Mouse (Mus musculus) gastrocnemius, postnatal 10 days (tissue): ENCODE results near the gene Gm10203. TPM values are rescaled to one million over a fixed set of nuclear protein-coding genes. Genes with fewer than 3 reads are reported as not detected.
"Not testable (repeated sequence)": the region's sequence is repeated elsewhere in the genome, so short reads cannot be mapped to it uniquely, and the experiment has no call there.

ENCODE experiments used
- DNase-seq: peaks from one replicate; pipeline ENCODE4 v3.0.0; 2021; ENCODE audit warnings: mixed read lengths
- total RNA-seq, 2 experiments: library from RNA; stranded (reverse); gene quantifications; 2 replicates each; pipeline ENCODE4 v1.2.3; 2021

Gene Gm10203
- total RNA-seq, 2 experiments from 2014 or later, result not detected

DNA sequence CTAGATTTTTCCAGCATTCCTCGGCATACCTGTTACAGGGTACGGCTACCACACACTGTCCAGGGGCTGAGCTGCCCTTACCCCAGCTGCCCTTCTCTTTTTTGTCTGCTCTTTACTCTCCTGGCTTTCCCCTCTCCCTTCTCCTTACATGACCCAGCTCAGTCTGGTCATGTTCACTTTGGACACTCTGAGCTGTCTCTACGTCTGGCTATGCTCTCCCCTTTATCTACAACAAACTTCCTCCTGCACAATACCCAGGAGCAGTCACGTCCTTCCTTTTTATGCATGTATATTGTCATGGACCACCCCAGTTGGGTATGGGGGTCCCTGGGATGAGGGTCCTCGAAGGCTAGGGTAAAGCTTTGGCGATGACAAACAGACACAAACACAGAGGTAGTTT is 5.7 kb downstream of the Gm10203 start:
- no peak for DNase-seq

DNA sequence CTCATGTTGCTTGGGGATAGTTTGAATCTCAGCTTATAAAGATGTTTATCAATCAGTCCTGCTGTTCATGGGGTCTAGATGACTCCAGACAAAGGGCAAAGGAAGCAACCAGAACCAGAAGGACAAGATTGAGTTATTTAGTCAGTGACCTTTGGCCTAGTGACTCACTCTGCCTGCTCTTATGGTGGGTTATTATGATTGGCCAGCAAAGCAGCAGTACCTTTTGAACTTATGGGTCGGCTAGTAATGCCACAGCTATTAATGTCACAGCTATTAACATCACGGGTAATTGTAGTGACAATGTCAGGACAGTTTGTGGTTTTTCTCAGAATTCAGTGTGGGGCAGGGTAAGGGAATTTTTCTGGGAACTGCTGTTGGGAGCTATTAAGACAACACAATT is 8.0 kb downstream of the Gm10203 start:
- no peak for DNase-seq

DNA sequence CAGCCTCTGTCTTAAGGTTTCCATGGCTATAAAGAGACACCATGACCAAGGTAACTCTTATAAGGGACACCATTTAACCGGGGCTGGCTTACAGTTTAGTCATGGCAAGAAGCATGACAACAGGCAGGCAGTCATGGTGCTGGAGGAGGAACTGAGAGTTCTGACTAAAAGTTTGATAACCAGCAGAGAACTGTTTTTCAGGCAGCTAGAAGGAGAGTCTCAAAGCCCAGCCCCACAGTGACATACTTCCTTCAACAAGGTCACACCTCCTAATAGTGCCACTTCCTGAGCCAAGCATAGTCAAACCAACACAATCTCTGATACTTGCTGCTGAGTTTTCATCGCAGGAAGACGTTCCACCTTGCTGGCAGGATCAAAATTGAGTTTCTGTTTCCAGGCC is 9.0 kb downstream of the Gm10203 start:
- DNase-seq, result no peak

DNA sequence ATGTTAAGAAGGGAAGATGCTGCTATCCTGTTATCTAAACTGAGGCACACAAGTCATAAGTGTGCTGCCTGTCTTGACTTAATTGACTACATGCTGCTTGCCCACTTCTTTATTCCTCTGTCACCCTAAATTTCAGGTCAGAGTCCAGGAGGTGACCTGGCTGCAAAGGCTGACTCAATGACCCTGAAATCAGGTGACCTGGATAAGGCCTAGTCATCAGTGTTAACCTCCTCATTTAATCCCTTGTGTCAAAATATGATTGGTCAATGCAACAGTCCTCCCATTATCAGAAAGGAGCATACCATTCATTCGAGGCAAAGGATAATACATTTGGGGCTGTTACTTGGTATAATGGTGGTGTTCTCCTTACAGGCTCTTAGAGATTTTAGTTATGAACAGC is 9.5 kb downstream of the Gm10203 start, which contains the start of gene Etfbkmt:
Gene Etfbkmt, plus strand, starts transcription at position 379 of the 400 bp plus-strand sequence.
- DNase-seq, result no peak

DNA sequence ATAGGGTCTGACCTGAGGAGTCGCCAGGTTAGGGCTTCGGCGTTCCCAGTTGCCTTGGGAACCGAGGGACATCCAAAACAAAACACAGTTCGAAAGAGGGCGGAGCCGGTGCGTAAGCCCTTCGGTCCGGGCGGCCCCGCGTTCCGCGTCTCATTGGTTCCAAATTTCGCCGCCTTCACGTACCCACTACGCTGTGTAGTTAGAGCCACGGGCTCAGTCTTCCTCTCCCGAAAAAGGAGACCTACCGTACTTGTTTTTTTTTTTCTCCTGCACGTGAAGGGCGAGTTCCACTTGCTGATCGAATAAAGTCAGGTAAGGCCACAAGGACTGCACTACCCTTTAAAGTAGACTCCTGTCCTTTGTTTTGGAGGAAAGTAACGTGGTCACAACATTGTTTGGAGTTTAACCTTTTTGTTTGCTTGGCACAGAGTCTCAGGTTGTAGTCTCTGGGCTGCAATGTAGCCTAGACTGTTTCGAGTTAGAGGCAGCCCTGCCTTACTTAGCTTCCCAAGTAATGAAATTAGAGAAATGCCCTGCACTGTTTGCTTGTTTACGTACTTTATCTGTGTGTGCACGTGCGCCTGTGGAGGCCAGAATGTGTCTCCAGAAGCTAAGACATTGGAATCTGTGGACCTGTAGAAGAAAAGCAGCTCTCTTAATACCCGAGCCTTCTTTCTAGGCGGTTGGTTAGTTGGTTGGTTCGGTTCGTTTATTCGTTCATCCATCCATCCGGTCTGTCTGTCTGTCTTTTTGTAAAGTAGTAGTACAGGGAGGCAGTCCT is 11.6 kb downstream of the Gm10203 start:
- DNase-seq, result peak; percentile 79

DNA sequence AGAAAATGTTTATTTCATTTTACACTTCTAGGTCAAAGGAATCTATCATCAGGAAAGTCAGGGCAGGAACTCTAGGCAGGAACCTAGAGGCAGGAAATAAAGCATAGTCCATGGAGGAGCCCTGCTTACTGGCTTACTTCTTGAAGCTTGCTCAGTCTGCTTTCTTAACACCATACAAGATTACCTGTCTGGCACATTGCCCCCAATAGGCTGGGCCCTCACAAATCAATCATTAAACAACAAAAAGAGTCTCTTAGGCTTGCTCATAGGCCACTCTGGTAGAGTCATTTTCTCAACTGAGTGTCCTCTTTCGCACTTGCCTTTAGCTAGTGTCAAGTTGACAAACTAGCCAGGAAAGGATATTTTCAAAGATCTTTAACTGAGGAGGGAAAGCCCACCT is 15.2 kb downstream of the Gm10203 start:
- no peak for DNase-seq

DNA sequence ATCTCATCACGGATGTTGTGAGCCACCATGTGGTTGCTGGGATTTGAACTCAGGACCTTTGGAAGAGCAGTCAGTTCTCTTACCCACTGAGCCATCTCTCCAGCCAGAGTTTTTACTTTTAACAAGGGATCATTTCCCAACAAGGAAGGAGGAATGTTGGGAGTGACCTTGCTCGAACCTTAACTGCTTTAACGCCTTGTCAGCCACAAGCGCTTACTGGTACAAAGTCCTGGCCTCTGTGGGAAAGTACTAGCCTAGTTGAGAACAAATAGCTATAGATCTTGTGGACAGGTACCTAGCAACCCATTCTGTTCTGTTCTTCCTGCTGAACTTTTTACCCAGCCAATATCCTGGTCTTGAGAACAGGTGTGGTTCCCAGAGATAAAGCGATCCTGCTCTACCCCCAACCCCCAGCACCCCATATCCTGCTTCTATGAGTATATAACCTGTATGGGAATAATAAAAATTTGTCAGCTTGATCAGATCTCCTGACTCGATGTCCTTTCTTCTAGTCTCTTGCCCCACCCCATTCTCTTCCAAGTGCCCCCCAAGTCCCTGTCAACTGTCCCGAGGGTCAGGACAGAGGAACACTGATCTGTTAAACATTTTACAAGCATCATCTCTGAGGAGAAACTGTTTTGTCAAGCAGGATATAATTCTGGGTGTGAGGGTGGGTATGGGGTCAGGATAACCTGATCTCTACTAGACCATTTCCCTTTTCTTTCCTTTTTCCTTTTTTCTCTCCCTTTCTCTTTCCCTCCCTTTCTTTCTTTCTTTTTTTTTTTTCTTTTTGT is 18.7 kb downstream of the Gm10203 start:
- no peak for DNase-seq

DNA sequence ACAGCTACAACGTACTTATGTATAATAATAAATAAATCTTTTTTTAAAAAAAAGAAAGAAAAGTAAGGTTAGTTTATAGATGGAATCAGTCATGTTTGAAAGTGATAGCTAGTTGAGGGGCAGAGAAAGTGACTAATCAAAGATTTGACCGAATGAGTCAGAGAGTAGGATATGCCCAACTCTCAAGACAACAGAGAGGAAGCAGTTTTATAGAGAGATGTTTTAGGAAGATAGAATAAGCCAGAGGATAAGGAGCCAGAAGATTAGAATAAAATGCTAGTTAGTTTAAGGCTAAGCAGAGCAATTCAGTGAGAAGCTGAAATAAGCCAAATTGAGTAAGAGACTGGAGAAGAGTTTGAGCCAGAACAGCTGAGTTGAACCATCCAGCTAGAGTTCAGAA is 22.1 kb downstream of the Gm10203 start:
- DNase-seq, result no peak

DNA sequence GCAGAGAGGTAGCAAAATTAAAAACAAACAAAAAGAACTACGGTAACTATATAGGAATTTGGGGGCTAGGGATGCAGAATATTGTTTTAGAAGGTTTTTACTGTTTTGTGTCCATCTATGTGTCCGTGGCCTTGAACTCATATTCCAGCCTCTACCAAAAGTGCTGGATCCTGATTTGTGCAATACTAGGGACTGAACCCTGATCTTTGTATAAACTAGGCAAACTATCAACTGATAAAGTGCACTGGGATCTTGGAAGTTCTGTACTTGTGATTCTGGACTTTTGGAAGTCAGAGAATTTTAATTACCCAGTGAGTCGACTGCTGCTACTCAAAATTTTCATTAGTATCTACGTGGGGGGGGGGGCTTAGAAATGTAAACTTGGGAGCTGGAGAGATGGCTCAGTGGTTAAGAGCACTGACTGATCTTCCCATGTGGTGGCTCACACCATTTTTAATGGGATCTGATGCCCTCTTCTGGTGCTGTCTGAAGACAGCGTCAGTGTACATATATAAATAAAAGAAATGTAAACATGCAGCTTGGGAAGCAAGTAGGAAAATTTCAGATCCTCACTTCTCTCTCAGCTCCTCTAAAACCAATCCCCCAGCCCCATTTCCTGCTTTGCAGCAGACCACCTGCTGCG is 23.6 kb downstream of the Gm10203 start:
- no peak for DNase-seq

DNA sequence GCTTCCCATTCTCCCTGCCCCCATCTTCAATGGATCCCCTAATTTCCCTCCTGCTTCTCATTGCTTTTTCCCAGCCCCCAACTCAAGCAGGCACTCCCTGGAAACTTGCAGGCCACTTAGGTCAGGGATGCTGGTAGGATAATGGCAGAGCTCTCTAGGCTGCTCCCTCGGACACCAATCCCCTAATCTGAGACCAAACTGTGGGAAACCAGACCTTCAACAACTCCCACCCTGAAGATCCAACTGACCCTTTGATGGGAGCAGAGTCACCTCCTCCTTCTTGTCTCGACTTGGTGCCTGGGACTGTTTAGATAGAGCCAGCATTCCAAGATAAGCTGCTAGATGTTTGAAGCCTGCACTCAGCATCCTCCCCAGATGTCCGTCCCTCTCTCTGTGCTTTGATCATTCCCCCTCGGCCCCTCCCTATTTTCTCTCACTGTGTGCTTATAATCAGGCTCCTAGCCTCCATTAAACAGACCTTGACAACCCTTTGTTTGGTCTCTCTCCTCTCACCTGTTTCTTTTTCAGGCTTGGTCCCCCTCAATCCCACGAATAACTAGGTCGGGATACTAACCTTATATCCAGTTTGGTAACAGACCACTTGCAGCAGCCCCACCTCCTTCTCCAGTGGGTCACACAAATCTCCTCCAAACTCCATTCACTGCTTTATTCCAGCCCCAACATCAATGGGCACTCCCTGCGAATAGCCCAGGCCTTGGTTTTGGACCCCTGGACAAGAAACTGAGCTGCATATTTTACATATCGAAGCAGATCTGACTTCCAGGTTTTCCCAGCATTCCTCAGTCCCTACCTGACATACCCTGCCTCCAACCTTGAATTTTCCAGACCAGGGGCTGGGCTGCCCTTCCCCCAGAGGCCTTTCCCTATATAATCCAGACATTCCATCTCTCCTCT is 24.4 kb downstream of the Gm10203 start:
- DNase-seq, result no peak

DNA sequence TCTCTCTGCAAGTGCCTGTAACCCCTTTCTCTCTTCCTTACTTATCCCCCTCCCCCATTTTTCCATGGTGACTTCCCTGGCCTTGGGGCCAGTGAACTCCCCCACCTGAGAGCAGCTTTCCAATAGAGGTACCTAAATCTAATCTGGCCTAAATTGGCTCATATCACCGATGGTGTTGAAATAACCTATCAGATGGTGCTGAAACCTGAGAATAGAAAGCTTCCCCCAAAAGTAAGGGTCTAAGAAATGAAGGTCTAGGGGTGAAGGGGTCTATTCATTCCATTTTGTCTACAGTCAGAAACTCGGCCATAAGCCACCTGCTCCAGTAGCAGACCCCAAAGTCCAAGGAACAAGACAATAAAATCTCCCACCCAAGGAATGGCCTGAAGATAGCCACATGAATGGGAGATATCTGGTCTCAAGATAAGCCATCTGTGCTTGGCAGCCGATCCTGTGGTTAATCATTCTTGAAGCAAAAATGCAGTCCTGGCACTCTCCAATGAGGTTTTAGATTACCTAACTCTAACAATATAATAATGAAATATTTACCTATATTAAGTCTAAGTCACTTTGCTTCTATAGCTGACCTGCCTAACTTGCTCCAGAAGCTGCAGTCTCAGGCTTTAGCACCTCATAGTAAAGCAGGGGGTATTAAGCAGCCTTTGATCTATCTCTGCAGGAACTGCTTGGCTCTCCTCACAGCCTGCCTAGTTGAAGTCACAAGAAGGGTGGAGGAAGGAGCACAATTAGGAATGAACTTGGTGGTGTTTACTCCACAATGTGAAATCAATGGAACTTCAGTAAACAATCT is 25.3 kb downstream of the Gm10203 start:
- no peak for DNase-seq

DNA sequence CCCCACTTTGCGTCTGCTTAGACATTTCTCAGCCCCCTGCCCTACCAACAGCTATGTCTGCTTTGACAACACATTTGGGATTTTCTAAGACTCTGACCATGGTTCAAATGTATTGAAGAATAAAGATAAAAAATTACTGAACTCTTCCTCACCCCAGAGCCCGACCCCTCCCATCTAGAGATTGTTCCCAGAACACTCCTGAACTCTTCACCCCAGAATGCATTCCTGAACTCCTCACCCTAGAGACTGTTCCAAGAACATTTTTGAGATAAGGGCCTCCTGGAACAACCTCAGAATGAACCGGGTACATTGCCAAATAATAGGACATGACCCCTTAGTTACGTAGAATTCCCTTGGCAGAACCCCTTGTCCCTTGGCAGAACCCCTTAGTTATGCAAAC is 37.1 kb downstream of the Gm10203 start:
- DNase-seq, result not testable (repeated sequence)

DNA sequence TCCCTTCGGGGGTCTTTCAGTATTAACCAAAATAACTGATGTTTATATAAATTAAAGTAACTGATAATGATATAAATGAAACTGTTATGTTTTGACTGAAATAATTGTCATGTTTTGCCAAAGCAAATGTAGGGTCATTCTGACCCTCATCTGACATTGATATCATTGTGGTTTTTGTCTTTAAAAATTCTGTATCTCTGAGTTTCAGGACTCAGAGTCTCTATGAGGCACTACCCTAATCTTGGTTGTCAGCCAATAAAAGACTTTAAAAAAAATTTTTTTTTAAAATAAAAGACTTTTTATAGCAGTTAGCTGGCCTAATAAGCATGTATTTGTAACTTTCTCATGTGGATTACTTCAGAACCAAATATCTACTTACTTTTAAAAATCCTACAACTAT is 37.7 kb downstream of the Gm10203 start:
- DNase-seq, result no peak

DNA sequence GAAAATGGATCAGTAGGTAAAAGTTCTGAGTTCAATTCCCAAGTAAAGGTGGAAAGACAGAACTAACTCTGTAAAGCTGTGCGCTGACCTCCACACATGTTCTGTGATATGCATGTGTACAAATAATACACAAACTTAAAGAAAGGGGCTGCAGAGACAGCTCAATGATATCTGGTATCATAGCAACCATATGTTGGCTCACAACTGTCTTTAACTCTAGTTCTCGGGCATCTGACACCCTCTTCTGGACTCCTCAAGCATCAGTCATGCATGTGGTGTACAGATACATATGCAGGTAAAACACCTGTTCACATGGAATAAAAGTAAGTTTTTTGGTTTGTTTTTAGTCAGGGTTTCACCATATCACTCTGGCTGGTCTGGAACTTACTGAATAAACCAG is 38.5 kb downstream of the Gm10203 start:
- no peak for DNase-seq

DNA sequence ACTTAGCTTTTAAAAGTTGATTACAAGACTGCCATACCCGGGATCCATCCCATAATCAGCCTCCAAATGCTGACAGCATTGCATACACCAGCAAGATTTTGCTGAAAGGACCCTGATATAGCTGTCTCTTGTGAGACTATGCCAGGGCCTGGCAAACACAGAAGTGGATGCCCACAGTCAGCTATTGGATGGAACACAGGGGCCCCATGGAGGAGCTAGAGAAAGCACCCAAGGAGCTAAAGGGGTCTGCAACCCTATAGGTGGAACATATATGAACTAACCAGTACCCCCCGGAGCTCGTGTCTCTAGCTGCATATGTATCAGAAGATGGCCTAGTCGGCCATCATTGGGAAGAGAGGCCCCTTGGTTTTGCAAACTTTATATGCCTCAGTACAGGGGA is 40.0 kb downstream of the Gm10203 start:
- not testable (repeated sequence) for DNase-seq

DNA sequence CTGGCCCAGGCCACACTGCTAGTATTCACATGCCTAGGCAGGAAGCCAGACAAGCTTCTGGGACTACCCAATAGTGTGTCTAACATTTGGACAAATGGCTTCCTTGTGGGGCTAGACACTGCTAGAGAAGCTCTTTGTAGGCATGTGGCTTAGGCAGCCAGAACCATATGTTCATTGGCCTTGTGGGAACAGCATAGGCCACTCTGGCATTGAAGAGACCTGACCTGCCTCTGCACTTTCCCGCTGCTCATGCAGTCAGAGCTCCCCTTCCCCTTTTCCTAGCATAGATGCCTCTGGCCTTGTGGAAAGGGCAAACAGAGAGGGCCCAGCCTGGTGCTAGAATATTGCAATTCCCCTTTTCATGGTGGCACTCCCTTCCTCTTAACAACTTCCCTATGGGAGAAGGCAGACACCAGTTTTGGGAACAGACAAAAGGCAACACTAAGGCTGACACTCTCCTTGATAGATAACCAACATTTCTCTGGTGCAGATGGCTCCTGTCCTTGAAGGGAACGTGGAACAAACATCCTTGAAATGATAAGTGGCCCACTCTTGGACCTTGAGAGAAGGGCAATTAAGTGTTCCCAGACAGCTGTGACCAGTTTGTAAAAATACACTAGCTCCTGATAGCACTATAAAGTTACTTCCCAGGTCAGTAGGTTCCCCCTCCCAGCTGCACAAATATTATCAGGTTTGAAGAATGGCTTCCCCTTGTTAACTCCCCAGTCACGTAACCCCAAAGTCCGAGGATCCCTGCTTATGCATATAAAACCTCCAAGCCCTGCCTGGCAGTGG is 44.1 kb downstream of the Gm10203 start:
- no peak for DNase-seq

DNA sequence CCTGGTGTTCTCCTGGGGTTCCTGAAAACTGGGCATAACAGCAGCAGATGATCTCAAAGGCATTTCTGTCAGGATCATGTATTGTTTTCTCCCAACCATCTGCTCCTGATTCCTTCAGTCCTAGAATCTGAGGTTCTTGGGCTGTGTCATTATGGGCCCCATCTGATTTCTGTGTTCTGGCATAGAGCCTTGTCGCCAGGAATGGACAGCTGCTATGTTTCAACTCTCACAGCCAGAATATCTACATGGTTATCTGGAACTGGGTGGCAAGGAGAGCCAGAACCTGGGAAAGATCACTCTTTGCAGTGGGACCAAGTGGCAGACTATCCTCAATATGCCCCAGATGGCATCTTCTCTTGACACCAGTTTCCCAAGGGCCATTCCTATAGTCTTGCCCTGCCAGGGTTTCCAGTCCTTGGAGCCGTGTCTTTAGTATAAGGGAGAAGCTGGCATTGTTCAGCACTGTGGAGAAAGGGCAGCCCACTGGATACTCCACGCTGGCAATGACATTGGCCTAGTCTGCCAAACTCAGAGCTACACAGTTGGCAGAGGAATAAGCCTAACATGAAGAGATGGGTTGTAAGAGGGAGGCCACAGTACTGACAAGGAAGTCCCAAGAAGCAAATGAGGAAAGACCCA is 45.1 kb downstream of the Gm10203 start:
- no peak for DNase-seq

DNA sequence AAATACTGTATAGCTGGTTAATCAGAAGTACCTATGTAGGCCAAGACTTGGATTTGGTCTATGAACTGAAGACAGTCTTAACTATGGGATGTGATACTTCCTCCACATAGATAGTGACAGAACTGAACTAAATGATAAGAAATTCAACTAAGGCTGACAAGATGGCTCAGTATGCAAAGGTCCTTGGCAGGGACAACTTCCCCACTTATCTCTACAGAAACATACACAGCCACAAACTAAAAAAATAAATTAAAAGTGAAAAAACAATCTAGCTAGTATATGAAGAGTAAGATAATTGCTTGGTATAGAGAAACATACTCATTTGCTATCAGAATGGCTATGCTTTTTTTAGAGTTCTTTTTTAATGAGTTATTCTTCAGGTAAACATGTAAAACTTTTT is 49.1 kb downstream of the Gm10203 start:
- no peak for DNase-seq
